Mouse (Mus musculus) embryonic fibroblast, embryonic 13.5 days (primary cell): ENCODE measurements around the gene St3gal4.

Experiments
- CTCF ChIP-seq: IDR thresholded peaks from 2 replicates; pipeline ENCODE4 v1.5.1; 2011; ENCODE audit warnings: mild to moderate bottlenecking, control low read depth, low read length, moderate library complexity, borderline replicate concordance; ENCODE audit not compliant: insufficient read depth
- POLR2A ChIP-seq: IDR thresholded peaks from 2 replicates; pipeline ENCODE4 v1.6.1; 2011; ENCODE audit warnings: low read depth, mild to moderate bottlenecking, control low read depth, low read length, moderate library complexity

GRCm38 (mm10) chr9:35026897-35027311 lies 92.2 kb downstream of the St3gal4 start:
- TF ChIP-seq CTCF (no peak), POLR2A (no peak)
